Mouse (Mus musculus) heart, postnatal 0 days (tissue): ENCODE results near the gene Slc6a17. TPM values are rescaled to one million over a fixed set of nuclear protein-coding genes. Genes with fewer than 3 reads are reported as not detected.

Experiments used
- ATAC-seq: fragments of 200-750 bp; cut with Nextera tagmentation; 2 replicates; pipeline ENCODE4 v1.8.0; 2017; ENCODE audit warnings: low read depth, moderate number of reproducible peaks, moderate library complexity; ENCODE audit not compliant: insufficient read depth
- DNase-seq: peaks from one replicate; pipeline ENCODE4 v3.0.0-alpha.2; 2016; ENCODE audit warnings: low spot score
- H3K27ac ChIP-seq: fragments of 300-500 bp; sonication (generic); 2 replicates; pipeline ENCODE4 v1.5.1; 2014; ENCODE audit warnings: low read depth, mild to moderate bottlenecking
- H3K27me3 ChIP-seq: fragments of 300-500 bp; sonication (generic); 2 replicates; pipeline ENCODE4 v1.6.1; 2014; ENCODE audit warnings: low read length, mixed read lengths; ENCODE audit not compliant: control insufficient read depth, insufficient read depth
- H3K36me3 ChIP-seq: fragments of 300-500 bp; sonication (generic); replicated peaks from 2 replicates; pipeline ENCODE4 v1.6.1; 2014; ENCODE audit warnings: low read length, mixed read lengths; ENCODE audit not compliant: control insufficient read depth, insufficient read depth
- H3K4me1 ChIP-seq: fragments of 300-500 bp; sonication (generic); 2 replicates; pipeline ENCODE4 v1.6.1; 2014; ENCODE audit warnings: antibody characterized with exemption; ENCODE audit not compliant: control insufficient read depth, insufficient read depth
- H3K4me2 ChIP-seq: fragments of 300-500 bp; sonication (generic); 2 replicates; pipeline ENCODE4 v1.6.1; 2014; ENCODE audit warnings: low read depth, mild to moderate bottlenecking, low read length, moderate library complexity
- H3K4me3 ChIP-seq: fragments of 300-500 bp; sonication (generic); 2 replicates; pipeline ENCODE4 v1.5.1; 2014; ENCODE audit warnings: low read depth, low read length
- H3K9ac ChIP-seq: fragments of 300-500 bp; sonication (generic); replicated peaks from 2 replicates; pipeline ENCODE4 v1.6.1; 2014; ENCODE audit warnings: low read depth, low read length, mixed read lengths
- H3K9me3 ChIP-seq: fragments of 300-500 bp; sonication (generic); replicated peaks from 2 replicates; pipeline ENCODE4 v1.6.1; 2016; ENCODE audit warnings: low read length; ENCODE audit not compliant: control insufficient read depth
- CTCF ChIP-seq: IDR thresholded peaks from 2 replicates; pipeline ENCODE4 v1.5.1; 2016; ENCODE audit warnings: antibody characterized with exemption, control low read depth, low read depth
- EP300 ChIP-seq: IDR thresholded peaks from 2 replicates; pipeline ENCODE4 v1.6.1; 2016; ENCODE audit warnings: antibody characterized with exemption, low read depth
- WGBS: fragments of 180-500 bp; shearing (Covaris S2); extraction: QIAGEN DNeasy Blood & Tissue Kit; methylation state at CpG from one replicate; pipeline ENCODE4 v1.1.7; 2014; 5-methylcytosine and 5-hydroxymethylcytosine counted together
- polyA plus RNA-seq: library from polyadenylated mRNA; unstranded; fragments of >200 nt; fragmentation: Nextera tagmentation; extraction: Ambion mirVana; gene quantifications from 2 replicates; pipeline ENCODE4 v1.2.1, GENCODE M21; 2015
- total RNA-seq: library from RNA; depleted of rRNA; stranded (reverse); fragments of >200 nt; gene quantifications from 2 replicates; pipeline ENCODE4 v1.2.3, GENCODE M21; 2014; ENCODE audit warnings: low replicate concordance

Slc6a17 gene
- total and polyA plus RNA-seq, 2 experiments from 2014 or later: 3.1 to 9.7 TPM

DNA sequence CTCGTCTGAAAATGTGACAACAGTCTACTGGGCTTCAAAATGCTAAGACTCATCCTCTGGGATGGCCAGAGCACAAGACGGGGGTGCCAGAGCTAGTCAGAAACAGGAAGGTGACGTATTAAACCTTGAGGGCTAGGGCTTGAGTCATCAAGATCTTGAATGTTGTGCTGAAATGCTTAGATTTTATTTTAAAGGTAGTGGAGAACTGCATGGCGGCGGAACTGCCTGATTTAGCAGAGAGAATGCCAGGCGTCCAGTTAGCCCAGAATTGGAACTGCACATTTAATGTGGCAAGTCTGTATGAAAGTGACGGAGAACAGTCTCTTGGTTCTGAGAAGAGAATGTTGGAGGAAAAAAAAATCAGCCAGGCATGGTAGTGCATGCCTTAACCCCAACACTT, 17.1 kb upstream of the Slc6a17 start:
- Histone ChIP-seq H3K4me3 (no peak overlapping the region), H3K4me2 (no peak overlapping the region), H3K9ac (no peak overlapping the region), H3K27ac (no peak overlapping the region), H3K27me3 (peaks cover 12% of the 10 kb centered on the region; the same call in 1 of the 2 replicates), H3K36me3 (no peaks in the 10 kb centered on the region), H3K4me1 (peaks cover 7% of the 10 kb centered on the region; the same call in 1 of the 2 replicates), H3K9me3 (no peaks in the 10 kb centered on the region)
- ATAC-seq (no peak), DNase-seq (no peak)
- 86% methylated on average over 7 of the region's 7 CpGs for WGBS
- TF ChIP-seq EP300 (no peak), CTCF (no peak)

GRCm38 (mm10) chr3:107533532-107533931, 15.7 kb upstream of the Slc6a17 start:
- Histone ChIP-seq H3K27ac (no peak overlapping the region), H3K36me3 (no peaks in the 10 kb centered on the region), H3K9me3 (no peaks in the 10 kb centered on the region), H3K4me1 (peaks cover 12% of the 10 kb centered on the region; the same call in 1 of the 2 replicates), H3K4me2 (no peak overlapping the region), H3K27me3 (peaks cover 12% of the 10 kb centered on the region; the same call in 1 of the 2 replicates), H3K4me3 (no peak overlapping the region), H3K9ac (no peak overlapping the region)
- DNase-seq: no peak
- TF ChIP-seq EP300: no peak
- no peak for TF ChIP-seq CTCF
- WGBS: 55% methylated on average over 4 of the region's 4 CpGs
- no peak for ATAC-seq

GRCm38 (mm10) chr3:107530581-107530980, 12.8 kb upstream of the Slc6a17 start:
- Histone ChIP-seq H3K27ac (no peak overlapping the region), H3K9me3 (no peaks in the 10 kb centered on the region), H3K27me3 (0 out of 2 replicates have a peak, but pooled peaks cover 1% of the 10 kb centered on the region), H3K4me1 (peaks cover 10% of the 10 kb centered on the region; the same call in 1 of the 2 replicates), H3K36me3 (no peaks in the 10 kb centered on the region), H3K9ac (no peak overlapping the region), H3K4me2 (no peak overlapping the region), H3K4me3 (no peak overlapping the region)
- ATAC-seq: no peak
- TF ChIP-seq EP300: no peak
- no peak for TF ChIP-seq CTCF
- DNase-seq: no peak
- 72% methylated on average over 5 of the region's 5 CpGs for WGBS

DNA sequence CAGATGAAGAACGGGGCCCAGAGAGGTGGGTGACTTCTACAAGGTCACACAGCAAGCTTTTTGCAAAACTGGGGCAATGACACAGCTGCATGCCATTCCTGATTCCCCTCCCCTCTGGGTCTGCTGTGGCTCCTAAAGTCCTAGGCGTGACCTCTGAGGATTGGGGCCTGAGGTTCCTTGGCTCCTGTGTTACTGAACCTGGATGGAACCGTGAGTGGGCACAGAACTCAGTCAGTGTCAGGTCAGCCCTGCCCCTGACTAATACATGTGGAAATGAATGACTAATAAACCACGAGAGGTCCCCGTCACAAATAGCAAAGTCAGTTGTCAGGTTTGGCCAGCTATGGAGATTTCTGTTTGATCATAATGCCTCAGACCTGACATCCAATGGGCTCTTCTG, 11.4 kb upstream of the Slc6a17 start:
- TF ChIP-seq EP300 (no peak), CTCF (no peak)
- no peak overlapping the region for H3K27ac ChIP-seq
- no peaks in the 10 kb centered on the region for H3K36me3 ChIP-seq
- no peak for DNase-seq
- no peak overlapping the region for H3K9ac ChIP-seq
- H3K4me2 ChIP-seq: no peak overlapping the region
- H3K27me3 ChIP-seq: no peaks in the 10 kb centered on the region
- no peak for ATAC-seq
- no peaks in the 10 kb centered on the region for H3K9me3 ChIP-seq
- peaks cover 10% of the 10 kb centered on the region; the same call in 1 of the 2 replicates for H3K4me1 ChIP-seq
- no peak overlapping the region for H3K4me3 ChIP-seq
- WGBS: 79% methylated on average over 5 of the region's 5 CpGs

DNA sequence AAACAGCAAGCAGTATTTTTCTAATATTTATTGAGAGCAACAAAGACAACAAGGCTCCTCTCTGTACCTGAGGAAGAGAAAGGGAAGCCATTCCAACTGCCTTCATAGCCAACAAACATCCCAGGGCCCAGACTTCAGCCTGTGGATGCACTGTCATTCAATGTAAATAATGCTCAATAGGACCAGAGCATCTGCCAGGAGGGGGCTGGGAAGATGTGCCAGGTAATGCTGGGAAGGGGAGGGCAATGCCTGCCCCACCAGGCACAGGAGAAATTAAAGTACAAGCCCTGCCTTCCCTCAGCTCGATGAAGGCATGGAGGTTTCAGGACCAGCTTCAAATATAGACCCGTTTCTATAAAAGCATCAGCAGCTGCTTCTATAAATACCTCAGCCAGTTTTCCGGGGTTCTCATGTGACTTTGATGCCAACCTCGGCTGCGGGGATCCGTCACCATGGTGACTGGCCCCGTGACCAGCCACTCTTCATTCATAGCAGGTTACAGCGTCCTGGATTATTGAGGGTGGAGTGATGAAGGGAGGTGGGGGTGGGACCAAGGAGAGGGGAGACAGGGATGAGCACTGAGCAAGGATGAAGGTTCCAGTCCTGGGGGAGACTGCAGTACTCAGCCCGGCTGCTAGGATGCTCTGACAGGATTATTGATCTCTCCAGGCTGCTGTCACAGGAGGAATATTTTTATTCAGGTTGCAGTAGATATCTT, 10.7 kb upstream of the Slc6a17 start:
- Histone ChIP-seq H3K27me3 (no peaks in the 10 kb centered on the region), H3K9ac (0 out of 2 replicates have a peak overlapping the region, but pooled peaks have one; percentile 28), H3K4me1 (peaks cover 10% of the 10 kb centered on the region; the same call in 1 of the 2 replicates), H3K27ac (peak overlapping the region; percentile 30; the same call in 1 of the 2 replicates), H3K4me2 (0 out of 2 replicates have a peak overlapping the region, but pooled peaks have one; percentile 8), H3K4me3 (no peak overlapping the region), H3K36me3 (no peaks in the 10 kb centered on the region), H3K9me3 (no peaks in the 10 kb centered on the region)
- TF ChIP-seq EP300: no peak
- TF ChIP-seq CTCF: no peak
- peak; percentile 85 for ATAC-seq
- peak; percentile 50 for DNase-seq
- 28% methylated on average over 9 of the region's 9 CpGs for WGBS

DNA sequence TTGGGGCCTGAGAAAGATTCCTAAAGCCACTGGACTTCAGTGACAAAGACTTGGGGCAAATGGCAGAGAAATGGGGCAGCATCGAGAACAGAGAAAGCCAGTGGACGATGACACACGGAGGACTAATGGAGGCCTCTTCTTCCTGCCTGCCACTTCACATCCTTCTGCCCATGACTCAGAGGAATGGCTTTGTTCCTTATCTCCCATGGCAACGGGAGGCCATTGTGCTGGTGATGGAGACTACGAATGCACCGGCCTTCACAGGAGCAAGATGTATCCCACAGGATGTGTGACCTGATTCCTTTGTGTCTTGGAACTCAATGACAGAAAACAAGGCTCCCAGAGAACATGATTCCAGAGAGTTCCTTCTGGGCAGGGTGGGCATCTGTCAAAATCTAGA, 6.7 kb upstream of the Slc6a17 start:
- Histone ChIP-seq H3K4me1 (peaks cover 10% of the 10 kb centered on the region; the same call in 1 of the 2 replicates), H3K4me3 (no peak overlapping the region), H3K36me3 (no peaks in the 10 kb centered on the region), H3K9me3 (no peaks in the 10 kb centered on the region), H3K4me2 (no peak overlapping the region), H3K9ac (no peak overlapping the region), H3K27me3 (peaks cover 5% of the 10 kb centered on the region; the same call in 1 of the 2 replicates), H3K27ac (no peak overlapping the region)
- DNase-seq: no peak
- whole genome bisulfite sequencing: 53% methylated on average over 6 of the region's 6 CpGs
- no peak for ATAC-seq
- no peak for TF ChIP-seq CTCF
- TF ChIP-seq EP300: no peak
